Mouse (Mus musculus): ENCODE data around the gene Ppp1r3g.
A peak's percentile ranks its signal among the peaks of the same experiment; 100 is the strongest.

Gene Ppp1r3g

GRCm38 (mm10) chr13:35995231-35995630 is 36.6 kb downstream of the Ppp1r3g start:
- no peak for DNase-seq (ENCODE audit: low spot score)

GRCm38 (mm10) chr13:35995696-35996426 is 37.2 kb downstream of the Ppp1r3g start:
- no peak for DNase-seq (ENCODE audit: low spot score)

GRCm38 (mm10) chr13:35997606-35998005 is 39.0 kb downstream of the Ppp1r3g start:
- no peak for DNase-seq (ENCODE audit: low spot score)

- DNase-seq (ENCODE audit: low spot score): no peak
Measured at GRCm38 (mm10) chr13:36000798-36001197, 42.2 kb downstream of the Ppp1r3g start.

- DNase-seq (ENCODE audit: low spot score): no peak
Measured at GRCm38 (mm10) chr13:36009981-36010380, 51.3 kb downstream of the Ppp1r3g start.

GRCm38 (mm10) chr13:36015636-36016035 is 57.0 kb downstream of the Ppp1r3g start:
- no peak for DNase-seq (ENCODE audit: low spot score)

GRCm38 (mm10) chr13:36018017-36018416 is 59.4 kb downstream of the Ppp1r3g start:
- no peak for DNase-seq (ENCODE audit: low spot score)

- DNase-seq (ENCODE audit: low spot score): peak; percentile 81
Measured at GRCm38 (mm10) chr13:36019309-36020274, 61.0 kb downstream of the Ppp1r3g start.

All from c-Kit-positive CD71-positive TER-119-positive erythroid progenitor cells, embryonic 14.5 days (primary cell).